8 mouse cellular contexts compared by ENCODE assay signal in genomic region chr7:78791359-78792222, GRCm38 (mm10). TPM values are rescaled to one million over a fixed set of nuclear protein-coding genes. Genes with fewer than 3 reads are reported as not detected.
A peak's percentile ranks its signal among the peaks of the same experiment; 100 is the strongest.
DNase-seq lines count a peak whose midpoint lies in the region; ATAC-seq and TF ChIP-seq lines count a peak whose summit lies in the region.

No protein-coding gene starts in this region.

- 75% methylated on average over 15 of the region's 15 CpGs for WGBS in cerebellum, adult 2 months
- 77% methylated on average over 15 of the region's 15 CpGs for WGBS in kidney, adult 2 months
- WGBS in limb, embryonic 12.5 days, result 86% methylated on average over 15 of the region's 15 CpGs
- 84% methylated on average over 15 of the region's 15 CpGs for WGBS in midbrain, embryonic 14.5 days
- 80% methylated on average over 15 of the region's 15 CpGs for WGBS in thymus, adult 2 months

- no peak overlapping the region for H3K9ac ChIP-seq in limb, embryonic 12.5 days (replicated peaks)
- no peak overlapping the region for H3K9ac ChIP-seq in midbrain, embryonic 14.5 days (replicated peaks; ENCODE audit: low read length)

- no peaks in the 10 kb centered on the region for H3K9me3 ChIP-seq in limb, embryonic 12.5 days
- no peaks in the 10 kb centered on the region for H3K9me3 ChIP-seq in midbrain, embryonic 14.5 days (ENCODE audit: control insufficient read depth, low read length)

- DNase-seq in 3134 (ENCODE audit: extremely low read depth, insufficient read length, low spot score) (peak; percentile 34), ES-CJ7 (ENCODE audit: low read depth, low spot score) (peak; percentile 77)
- DNase-seq in cerebellum, adult 2 months, result peak; percentile 62 to 66
- DNase-seq in forelimb bud, embryonic 11.5 days (ENCODE audit: low read depth, low spot score), result peak; percentile 68
- DNase-seq in kidney, adult 2 months, result peak; percentile 69
- peak; percentile 91 for DNase-seq in midbrain, embryonic 14.5 days
- peak; percentile 43 for DNase-seq in thymus, adult 2 months

- H3K4me1 ChIP-seq in cerebellum, adult 2 months (ENCODE audit: control insufficient read depth, insufficient read depth, low read length), result 0 out of 2 replicates have a peak, but pooled peaks cover 2% of the 10 kb centered on the region
- H3K4me1 ChIP-seq in kidney, adult 2 months (ENCODE audit: control insufficient read depth, insufficient read depth, low read length), result no peaks in the 10 kb centered on the region
- H3K4me1 ChIP-seq in limb, embryonic 12.5 days (replicated peaks), result no peaks in the 10 kb centered on the region
- no peaks in the 10 kb centered on the region for H3K4me1 ChIP-seq in midbrain, embryonic 14.5 days (ENCODE audit: control insufficient read depth, insufficient read depth, low read length)
- peaks cover 10% of the 10 kb centered on the region for H3K4me1 ChIP-seq in thymus, adult 2 months (replicated peaks; ENCODE audit: control insufficient read depth, insufficient read depth, low read length)

- H3K4me2 ChIP-seq in limb, embryonic 12.5 days, result no peak overlapping the region
- H3K4me2 ChIP-seq in midbrain, embryonic 14.5 days (ENCODE audit: low read length), result no peak overlapping the region

- TF ChIP-seq CTCF in cerebellum, adult 2 months (IDR thresholded peaks at IDR 0.05; ENCODE audit: borderline replicate concordance, insufficient read depth, low read depth, low read length), result peak; percentile 89
- TF ChIP-seq CTCF in kidney, adult 2 months (conservative IDR thresholded peaks at IDR 0.05; ENCODE audit: insufficient read depth, insufficient read length, low read depth, low read length), result peak; percentile 94
- no peak for TF ChIP-seq CTCF in thymus, adult 2 months (IDR thresholded peaks at IDR 0.05; ENCODE audit: borderline replicate concordance, control insufficient read depth, extremely low read depth, insufficient read depth, low read length, poor library complexity)

- ATAC-seq in limb, embryonic 12.5 days (ENCODE audit: insufficient number of reproducible peaks, insufficient read depth, low FRiP score, low TSS enrichment, low read depth), result peak; percentile 61; the same call in 1 of the 2 replicates
- peak; percentile 69; the same call in 1 of the 2 replicates for ATAC-seq in midbrain, embryonic 14.5 days (ENCODE audit: low FRiP score, low TSS enrichment)

- H3K27ac ChIP-seq in cerebellum, adult 2 months (ENCODE audit: insufficient read depth, low read length), result no peak overlapping the region
- no peak overlapping the region for H3K27ac ChIP-seq in kidney, adult 2 months (ENCODE audit: insufficient read depth, low read depth, low read length)
- no peak overlapping the region for H3K27ac ChIP-seq in limb, embryonic 12.5 days
- no peak overlapping the region for H3K27ac ChIP-seq in midbrain, embryonic 14.5 days (replicated peaks; ENCODE audit: low read depth, low read length)
- H3K27ac ChIP-seq in thymus, adult 2 months (ENCODE audit: control insufficient read depth, insufficient read depth, low read length), result no peak overlapping the region

- no peak for TF ChIP-seq POLR2A in cerebellum, adult 2 months (IDR thresholded peaks at IDR 0.05; ENCODE audit: borderline replicate concordance, insufficient read depth, low read length)
- no peak for TF ChIP-seq POLR2A in kidney, adult 2 months (IDR thresholded peaks at IDR 0.05; ENCODE audit: low read depth, low read length)
- no peak for TF ChIP-seq POLR2A in thymus, adult 2 months (IDR thresholded peaks at IDR 0.05; ENCODE audit: control insufficient read depth, extremely low read depth, insufficient read depth, low read length, poor library complexity)

- H3K36me3 ChIP-seq in kidney, adult 2 months (ENCODE audit: control insufficient read depth, insufficient read depth, low read length), result no peaks in the 10 kb centered on the region
- H3K36me3 ChIP-seq in limb, embryonic 12.5 days, result peaks cover 58% of the 10 kb centered on the region
- H3K36me3 ChIP-seq in midbrain, embryonic 14.5 days (ENCODE audit: control insufficient read depth, insufficient read depth, low read length), result peaks cover 49% of the 10 kb centered on the region
- H3K36me3 ChIP-seq in thymus, adult 2 months (ENCODE audit: control insufficient read depth, insufficient read depth, low read length), result peaks cover 22% of the 10 kb centered on the region

- no peak overlapping the region for H3K4me3 ChIP-seq in cerebellum, adult 2 months (replicated peaks; ENCODE audit: insufficient read depth, low read depth, low read length)
- H3K4me3 ChIP-seq in kidney, adult 2 months (ENCODE audit: insufficient read depth, low read depth, low read length), result no peak overlapping the region
- no peak overlapping the region for H3K4me3 ChIP-seq in limb, embryonic 12.5 days (replicated peaks)
- H3K4me3 ChIP-seq in midbrain, embryonic 14.5 days (replicated peaks; ENCODE audit: low read depth, low read length), result no peak overlapping the region
- no peak overlapping the region for H3K4me3 ChIP-seq in thymus, adult 2 months (ENCODE audit: control insufficient read depth, insufficient read depth, low read length)

- no peaks in the 10 kb centered on the region for H3K27me3 ChIP-seq in cerebellum, adult 2 months (ENCODE audit: control insufficient read depth, insufficient read depth, low read length)
- no peaks in the 10 kb centered on the region for H3K27me3 ChIP-seq in kidney, adult 2 months (replicated peaks; ENCODE audit: control insufficient read depth, insufficient read depth, low read length)
- H3K27me3 ChIP-seq in limb, embryonic 12.5 days, result no peaks in the 10 kb centered on the region
- H3K27me3 ChIP-seq in midbrain, embryonic 14.5 days (ENCODE audit: control insufficient read depth, insufficient read depth, low read length), result no peaks in the 10 kb centered on the region
- no peaks in the 10 kb centered on the region for H3K27me3 ChIP-seq in thymus, adult 2 months (ENCODE audit: control insufficient read depth, insufficient read depth, low read length)

RNA-seq across cellular contexts. Expression of gene Mrpl46, which starts 8.3 kb away (rescaled TPM):
- polyA plus RNA-seq in cerebellum, adult 2 months (2012; rRNA removed), result 46.4 and 48.3 TPM in 2 replicates
- 33.7 and 36.5 TPM in 2 replicates for polyA plus RNA-seq in kidney, adult 2 months (2012; rRNA removed)
- 66.4 and 69.6 TPM in 2 replicates for polyA plus RNA-seq in limb, embryonic 12.5 days (2016; fragmentation: Nextera tagmentation; extraction: Ambion mirVana)
- 55.9 and 60.6 TPM in 2 replicates for polyA plus RNA-seq in midbrain, embryonic 14.5 days (2014; fragmentation: Nextera tagmentation; extraction: Ambion mirVana)
- polyA plus RNA-seq in thymus, adult 2 months (2012; rRNA removed), result 21.9 and 25.0 TPM in 2 replicates

RNA-seq across cellular contexts. Expression of gene Mrps11, which starts 8.7 kb away (rescaled TPM):
- 79.1 and 83.0 TPM in 2 replicates for polyA plus RNA-seq in cerebellum, adult 2 months (2012; rRNA removed)
- 60.6 and 69.4 TPM in 2 replicates for polyA plus RNA-seq in kidney, adult 2 months (2012; rRNA removed)
- polyA plus RNA-seq in limb, embryonic 12.5 days (2016; fragmentation: Nextera tagmentation; extraction: Ambion mirVana), result 77.5 and 84.1 TPM in 2 replicates
- 64.0 and 74.8 TPM in 2 replicates for polyA plus RNA-seq in midbrain, embryonic 14.5 days (2014; fragmentation: Nextera tagmentation; extraction: Ambion mirVana)
- 60.3 and 73.2 TPM in 2 replicates for polyA plus RNA-seq in thymus, adult 2 months (2012; rRNA removed)

RNA-seq across cellular contexts. Expression of gene Ntrk3, which starts 53.8 kb away (rescaled TPM):
- polyA plus RNA-seq in cerebellum, adult 2 months (2012; rRNA removed), result 91.5 and 109 TPM in 2 replicates
- polyA plus RNA-seq in kidney, adult 2 months (2012; rRNA removed), result 9.0 and 9.7 TPM in 2 replicates
- polyA plus RNA-seq in limb, embryonic 12.5 days (2016; fragmentation: Nextera tagmentation; extraction: Ambion mirVana), result 0.18 and 0.64 TPM in 2 replicates
- polyA plus RNA-seq in midbrain, embryonic 14.5 days (2014; fragmentation: Nextera tagmentation; extraction: Ambion mirVana), result 27.0 and 27.1 TPM in 2 replicates
- polyA plus RNA-seq in thymus, adult 2 months (2012; rRNA removed), result 52.2 and 54.7 TPM in 2 replicates

RNA-seq across cellular contexts. Expression of gene Det1, which starts 55.5 kb away (rescaled TPM):
- polyA plus RNA-seq in cerebellum, adult 2 months (2012; rRNA removed), result 8.5 and 9.7 TPM in 2 replicates
- 10.6 and 11.2 TPM in 2 replicates for polyA plus RNA-seq in kidney, adult 2 months (2012; rRNA removed)
- polyA plus RNA-seq in limb, embryonic 12.5 days (2016; fragmentation: Nextera tagmentation; extraction: Ambion mirVana), result 23.9 and 25.2 TPM in 2 replicates
- 12.3 and 14.9 TPM in 2 replicates for polyA plus RNA-seq in midbrain, embryonic 14.5 days (2014; fragmentation: Nextera tagmentation; extraction: Ambion mirVana)
- 32.7 and 33.9 TPM in 2 replicates for polyA plus RNA-seq in thymus, adult 2 months (2012; rRNA removed)

Comparison
In these comparisons a context has a peak if more than half of its experiments do, and no peak if none do; other contexts are left out.
1. DNase-seq: peak in every context shown above with its lines; median percentile 91 in midbrain, embryonic 14.5 days; 77 in ES-CJ7; 69 in kidney, adult 2 months; 68 in forelimb bud, embryonic 11.5 days; 64 in cerebellum, adult 2 months; 43 in thymus, adult 2 months; 34 in 3134.